Mouse (Mus musculus): Measurements from ENCODE around the gene Iqgap2.

The Iqgap2 gene

DNA sequence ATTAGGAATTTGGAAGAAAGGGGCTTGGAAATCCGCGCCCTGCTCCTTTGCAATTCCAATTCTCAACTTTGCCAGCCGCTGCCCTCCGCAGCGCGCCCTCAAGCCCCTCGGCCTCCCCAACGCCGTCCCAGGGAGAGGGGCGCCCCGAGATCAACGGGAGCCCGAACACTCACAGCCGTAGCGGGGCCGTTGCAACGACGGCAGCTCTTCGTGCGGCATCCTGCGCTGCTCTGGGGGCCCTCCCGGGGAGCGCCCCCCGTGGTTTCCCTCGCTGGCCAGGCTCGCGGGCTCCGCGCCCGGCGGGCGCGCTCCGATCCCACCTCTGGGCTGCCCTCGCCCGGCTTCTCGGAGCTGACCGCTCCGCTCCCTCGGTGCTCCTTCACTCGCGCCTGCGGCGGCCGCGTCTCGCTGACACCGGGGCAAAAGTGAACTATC lies at the start of gene Iqgap2:
TSS of gene Iqgap2 (minus strand) at position 432 of the 435 bp plus-strand sequence.
- WGBS = under 1% methylated on average over 47 of the region's 48 CpGs

GRCm38 (mm10) chr13:95940811-95941210 lies 49.1 kb upstream of the Iqgap2 start:
- 35% methylated on average over 5 of the region's 5 CpGs for WGBS

- 71% methylated on average over 2 of the region's 2 CpGs for WGBS
Observed at GRCm38 (mm10) chr13:95924201-95924621, 32.5 kb upstream of the Iqgap2 start.

DNA sequence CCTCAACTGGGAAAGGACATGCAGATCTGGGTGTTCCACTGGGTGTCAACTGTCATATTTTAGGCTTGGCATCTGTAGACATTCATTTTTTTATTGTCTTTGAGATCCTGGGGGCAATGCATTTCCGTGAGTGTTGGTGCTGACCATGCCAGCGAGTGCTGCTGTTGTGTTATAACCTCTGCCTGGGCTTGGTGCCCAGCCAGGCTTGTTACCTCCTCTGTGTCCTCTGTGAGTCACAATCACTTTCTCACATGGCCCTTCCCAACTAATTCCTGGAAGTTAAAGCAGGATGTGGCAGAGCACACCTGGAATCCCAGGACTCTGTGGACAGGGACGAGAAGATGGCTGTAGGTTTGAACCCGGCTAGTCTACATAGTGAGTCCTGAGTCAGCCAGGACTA lies 30.9 kb upstream of the Iqgap2 start:
- WGBS = 92% methylated on average over 4 of the region's 4 CpGs

DNA sequence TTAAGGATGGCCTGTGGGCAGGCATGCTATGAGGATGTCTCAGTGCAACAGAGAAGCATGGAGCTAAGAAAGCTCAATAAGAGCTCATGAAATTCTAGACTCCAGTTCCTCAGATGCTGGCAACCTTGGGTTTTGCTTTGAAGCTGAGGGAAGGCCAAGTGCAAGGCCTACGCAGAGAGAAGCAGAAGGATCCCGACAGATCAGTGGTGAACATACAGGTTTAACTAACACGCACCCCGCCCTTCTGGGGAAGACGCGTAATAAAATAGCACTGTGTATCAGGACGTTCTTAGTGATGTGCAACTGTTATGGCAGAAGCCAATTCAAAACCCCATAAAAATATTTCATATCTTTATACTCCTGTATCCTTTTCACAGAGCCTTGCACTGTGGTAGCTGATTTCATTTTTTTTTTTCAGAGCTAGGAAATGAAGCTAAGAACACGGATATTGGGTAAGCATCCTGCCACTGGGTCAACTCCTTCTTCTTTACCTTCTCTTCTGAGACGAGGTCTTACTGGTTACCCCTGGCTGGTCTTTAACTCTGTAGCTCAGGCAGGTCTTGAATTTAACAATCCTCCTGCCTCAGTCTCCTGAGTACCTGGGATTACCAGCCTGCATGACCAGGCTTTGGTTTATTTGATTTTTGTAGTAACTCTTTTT lies 27.0 kb upstream of the Iqgap2 start:
- 85% methylated on average over 9 of the region's 9 CpGs for WGBS

- 63% methylated on average over 2 of the region's 2 CpGs for WGBS
Observed at GRCm38 (mm10) chr13:95913046-95913406, 21.3 kb upstream of the Iqgap2 start.

DNA sequence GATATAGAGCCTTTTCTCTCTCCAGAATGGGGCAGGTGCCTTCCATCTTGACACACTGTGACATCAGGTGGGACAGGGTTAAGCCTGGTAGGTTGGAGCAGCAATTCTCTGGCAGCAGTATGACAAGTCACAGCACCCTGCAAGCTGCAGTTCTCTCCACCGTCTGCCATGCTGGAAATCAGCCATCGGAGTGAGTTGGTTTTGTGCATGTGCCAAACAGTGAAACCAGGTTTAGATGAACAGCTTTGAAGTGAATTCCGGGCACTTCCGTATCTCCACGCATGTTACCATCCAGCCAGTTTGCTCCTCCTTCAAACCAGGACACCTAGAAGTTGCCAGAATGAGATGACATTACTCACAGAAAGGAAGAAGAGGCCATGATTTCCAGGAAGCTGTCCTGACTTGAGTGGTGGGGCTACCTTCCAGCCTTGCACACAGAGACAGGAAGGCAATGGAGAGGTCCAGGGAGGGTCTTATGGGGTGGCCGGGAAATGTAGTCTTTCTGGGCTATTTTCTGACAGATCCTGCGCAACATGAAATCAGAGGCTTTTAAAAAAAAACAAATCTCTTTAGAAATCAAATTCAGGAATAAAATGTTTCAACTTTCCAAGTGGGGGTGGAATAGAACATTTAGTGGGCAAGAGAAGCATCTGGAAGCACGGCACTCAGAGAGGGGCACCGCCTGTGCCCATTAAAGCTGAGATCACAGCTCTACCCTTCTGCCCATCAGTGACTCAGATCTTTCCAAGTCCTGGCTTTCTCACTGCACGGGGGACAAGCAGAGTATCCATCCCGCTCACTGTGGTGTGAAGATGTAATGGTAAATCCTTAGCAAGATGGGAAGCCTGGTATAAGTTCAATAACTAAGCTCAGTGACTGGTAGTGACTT lies 20.7 kb upstream of the Iqgap2 start:
- WGBS = 36% methylated on average over 11 of the region's 11 CpGs

- WGBS = 64% methylated on average over 9 of the region's 9 CpGs
Observed at GRCm38 (mm10) chr13:95910270-95910669, 18.5 kb upstream of the Iqgap2 start.

DNA sequence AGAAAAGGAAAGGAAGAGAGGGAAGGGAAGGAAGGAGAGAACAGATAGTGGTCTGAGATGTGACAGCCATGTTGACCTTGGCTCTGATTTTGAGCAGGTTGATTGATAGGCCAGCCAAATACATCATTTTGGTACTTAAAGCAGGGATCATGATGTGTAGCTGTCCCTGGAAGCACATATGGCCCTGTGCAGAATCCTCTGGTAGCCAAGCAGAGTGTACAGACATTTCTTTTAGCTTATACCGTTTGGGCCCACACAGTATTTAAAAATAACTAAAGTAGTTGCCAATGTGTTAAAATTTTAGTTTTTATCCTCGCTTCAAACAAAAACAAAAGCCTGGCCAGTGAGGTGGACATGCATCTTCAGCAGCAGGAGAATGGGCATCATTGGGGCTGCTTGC lies 17.5 kb upstream of the Iqgap2 start:
- WGBS = 40% methylated on average over 2 of the region's 2 CpGs

DNA sequence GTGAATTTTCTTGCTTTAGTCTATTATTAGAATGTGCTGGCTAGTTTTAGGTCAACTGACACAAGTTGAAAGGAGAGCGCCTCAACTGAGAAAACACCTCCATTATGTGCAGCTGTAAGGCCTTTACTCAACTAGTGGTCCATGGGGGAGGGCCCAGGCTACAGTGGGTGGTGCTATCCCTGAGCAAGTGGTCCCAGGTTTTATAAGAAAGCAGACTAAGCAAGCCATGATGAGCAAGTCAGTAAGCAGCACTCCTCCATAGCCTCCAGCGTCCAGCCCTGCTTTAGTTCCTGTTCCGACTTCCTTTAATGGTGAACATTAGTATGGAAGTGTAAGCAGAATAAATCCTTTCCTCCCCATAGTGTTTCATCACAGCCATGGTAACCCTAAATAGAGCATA lies 11.0 kb upstream of the Iqgap2 start:
- 92% methylated on average over 3 of the region's 3 CpGs for WGBS

DNA sequence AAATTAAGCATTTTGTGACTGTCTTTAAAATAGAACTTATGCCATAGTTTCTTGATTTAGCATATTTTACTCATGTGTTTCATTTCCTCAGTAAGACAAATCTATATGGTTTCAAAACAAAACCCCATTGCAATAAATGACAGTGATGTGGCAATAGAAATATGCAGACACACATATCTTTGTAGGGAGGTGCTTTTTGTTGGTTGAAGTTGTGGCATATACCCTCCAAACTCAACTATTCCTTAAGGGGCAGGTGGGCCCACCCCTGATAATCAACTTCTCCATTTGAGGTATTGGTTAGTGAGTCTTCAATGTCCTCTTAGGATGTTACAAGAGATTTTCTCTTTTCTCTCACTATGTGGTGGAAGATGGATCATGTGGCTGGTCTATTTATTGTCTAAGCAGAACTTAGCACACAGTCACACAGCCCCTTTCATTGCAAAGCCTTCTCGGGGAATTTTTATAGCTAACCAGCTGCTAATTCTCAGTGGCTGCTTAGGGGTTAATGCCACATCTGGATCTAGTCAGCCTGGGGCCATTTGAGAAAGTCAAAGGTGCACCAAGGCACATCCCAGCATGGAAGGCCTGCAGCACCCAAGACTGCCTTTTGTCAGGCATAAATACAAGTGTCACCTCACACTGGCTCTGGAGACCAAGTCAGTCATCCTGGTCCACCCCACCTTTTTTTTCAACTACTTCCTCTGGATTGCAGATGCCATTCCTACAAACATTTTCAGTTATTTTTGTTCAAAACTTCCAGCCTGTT lies 8.3 kb upstream of the Iqgap2 start:
- WGBS = 55% methylated on average over 1 of the region's 1 CpGs

DNA sequence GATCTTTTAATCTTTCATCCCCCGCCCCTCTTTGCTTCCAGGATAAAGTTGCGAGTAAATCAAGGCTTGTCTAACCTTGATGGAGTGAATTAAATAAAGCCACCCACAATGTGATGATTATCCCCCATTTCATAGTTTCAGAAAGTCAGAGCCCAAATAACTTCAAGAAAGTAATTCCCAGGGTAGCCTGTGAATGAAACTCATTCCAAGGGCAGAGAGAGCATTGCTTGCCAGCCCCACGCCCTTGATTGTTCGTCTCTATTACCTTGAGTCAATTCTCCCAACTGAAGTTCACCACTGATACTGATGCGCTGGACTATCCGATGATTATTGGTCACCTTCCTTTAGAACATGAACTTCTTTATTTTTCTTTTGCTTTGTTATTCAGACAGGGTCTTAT lies 4.8 kb upstream of the Iqgap2 start:
- WGBS = 93% methylated on average over 6 of the region's 6 CpGs

DNA sequence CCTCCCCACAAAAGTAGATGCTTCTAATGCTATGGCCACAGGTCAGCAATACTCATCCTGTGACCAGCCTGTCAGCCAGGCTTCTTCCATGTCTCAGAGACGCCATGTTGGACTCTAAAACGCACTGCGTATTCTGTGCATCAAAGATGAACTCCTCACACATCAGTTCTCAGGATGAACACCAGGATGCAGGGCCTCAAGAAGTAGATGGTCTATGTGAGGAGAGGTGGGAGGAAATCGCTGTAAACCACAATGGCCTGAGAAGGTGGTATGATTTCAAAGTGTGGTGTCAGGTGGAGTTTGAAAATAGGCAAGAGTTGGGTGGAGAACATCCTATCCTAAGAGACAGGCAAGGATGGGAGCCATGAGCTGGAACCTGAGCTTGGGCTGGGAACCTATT lies 1.4 kb upstream of the Iqgap2 start:
- 94% methylated on average over 4 of the region's 4 CpGs for WGBS

DNA sequence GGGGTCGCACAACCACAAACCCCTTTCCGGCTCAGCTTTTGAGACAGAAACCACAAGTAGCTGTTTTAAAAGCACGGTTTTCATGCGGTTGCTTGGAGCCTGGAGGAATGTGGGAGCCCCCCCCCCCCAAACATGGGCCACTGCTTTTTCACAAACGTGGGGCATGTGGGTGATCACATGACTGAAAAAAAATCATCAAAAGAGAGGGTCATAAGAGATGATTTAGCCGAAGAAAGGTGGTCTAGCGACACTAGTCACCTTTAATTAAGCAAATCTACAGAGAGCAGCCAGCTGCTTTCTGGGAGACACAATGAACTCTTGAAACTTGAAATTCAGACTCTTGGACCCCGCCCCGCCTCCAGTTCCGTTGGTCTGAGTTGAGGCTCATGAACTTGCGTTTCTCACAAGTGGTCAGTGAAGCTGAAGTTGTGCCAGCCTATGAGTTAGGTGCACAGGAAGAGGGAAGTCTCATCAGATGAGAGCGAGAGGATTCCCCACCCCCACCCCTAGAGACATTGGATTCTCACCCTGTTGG lies 956 bp upstream of the Iqgap2 start:
- 35% methylated on average over 12 of the region's 12 CpGs for WGBS

GRCm38 (mm10) chr13:95891926-95892610 lies 346 bp upstream of the Iqgap2 start:
- WGBS = 1% methylated on average over 40 of the region's 52 CpGs

DNA sequence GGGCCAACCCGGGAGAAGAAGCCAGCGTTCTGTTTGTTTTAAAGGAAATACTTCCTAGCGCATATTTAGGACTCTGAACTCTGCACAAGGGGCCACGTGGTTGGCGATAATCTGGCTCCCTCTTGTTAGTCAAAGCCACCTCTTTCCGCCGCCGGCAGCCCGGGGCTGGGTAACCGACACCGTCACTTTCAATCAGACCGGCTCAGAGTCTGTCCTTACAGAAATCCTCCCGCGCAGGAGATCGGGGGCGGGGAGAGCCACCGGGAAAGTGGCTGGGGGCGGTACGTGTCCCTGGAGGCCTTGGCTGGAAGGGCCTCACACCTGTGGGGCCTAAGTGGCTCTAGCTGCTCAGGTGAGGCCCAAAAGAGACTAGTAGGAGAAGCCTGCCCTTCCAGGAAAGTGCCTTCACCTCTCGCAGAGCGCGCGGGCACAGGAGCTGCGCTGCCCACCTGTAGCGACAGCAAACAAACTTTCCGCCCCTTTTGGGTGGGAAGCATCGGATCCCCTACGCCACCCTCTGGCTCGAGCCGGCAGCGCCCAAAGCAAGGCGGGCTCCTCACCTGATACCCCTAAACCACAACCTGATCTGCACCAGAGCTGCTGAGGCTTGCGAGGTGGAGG lies 761 bp downstream of the Iqgap2 start:
- 1% methylated on average over 33 of the region's 33 CpGs for WGBS

DNA sequence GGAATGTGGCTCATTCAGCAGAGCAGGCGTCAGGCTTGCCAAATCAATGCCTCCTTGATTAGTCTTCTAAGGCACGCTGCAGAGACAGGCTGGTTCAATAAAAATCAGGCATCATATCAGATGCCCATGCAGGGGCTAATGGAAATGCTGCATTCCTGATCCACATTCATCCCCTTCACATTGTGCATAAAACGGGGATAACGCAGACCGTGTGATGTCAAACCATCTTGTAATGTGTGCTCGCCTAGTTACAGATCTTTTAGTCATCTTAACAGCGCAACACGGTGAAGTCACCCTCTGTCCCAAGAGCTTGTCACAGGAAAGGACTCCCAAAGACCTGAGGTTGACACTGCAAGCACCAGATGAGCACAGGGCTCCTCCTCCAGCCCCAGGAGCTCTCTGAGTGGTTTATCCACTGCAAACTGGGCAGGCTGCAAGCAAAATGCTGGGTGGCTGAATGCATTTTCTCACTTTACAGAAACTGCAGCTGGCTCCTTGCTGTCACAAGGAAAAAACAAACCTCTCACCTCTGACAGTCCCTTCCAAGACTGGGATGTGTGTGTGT lies 1.7 kb downstream of the Iqgap2 start:
- 27% methylated on average over 8 of the region's 8 CpGs for WGBS

- 90% methylated on average over 10 of the region's 10 CpGs for WGBS
Observed at GRCm38 (mm10) chr13:95889366-95889765, 2.4 kb downstream of the Iqgap2 start.

GRCm38 (mm10) chr13:95888621-95889020 lies 3.1 kb downstream of the Iqgap2 start:
- WGBS = 82% methylated on average over 12 of the region's 12 CpGs

DNA sequence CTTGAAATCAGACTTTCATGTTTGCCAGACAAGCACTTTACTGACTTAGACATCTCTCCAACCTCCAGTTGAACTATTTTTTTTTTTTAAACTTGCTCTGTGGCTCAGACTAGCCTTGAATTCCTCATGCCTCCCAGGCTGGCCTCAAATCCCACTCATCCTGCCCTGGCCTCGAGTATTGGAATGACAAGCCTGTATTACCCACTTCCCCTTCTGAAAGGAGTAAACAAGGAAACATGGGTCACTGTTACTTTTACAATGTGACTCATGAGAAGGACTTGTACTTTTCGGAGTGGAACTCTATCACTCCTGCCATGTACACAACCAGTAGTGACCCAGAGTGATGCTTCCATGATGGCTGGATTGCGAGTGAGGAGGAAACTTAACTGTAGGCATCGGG lies 3.6 kb downstream of the Iqgap2 start:
- WGBS = 79% methylated on average over 4 of the region's 4 CpGs

DNA sequence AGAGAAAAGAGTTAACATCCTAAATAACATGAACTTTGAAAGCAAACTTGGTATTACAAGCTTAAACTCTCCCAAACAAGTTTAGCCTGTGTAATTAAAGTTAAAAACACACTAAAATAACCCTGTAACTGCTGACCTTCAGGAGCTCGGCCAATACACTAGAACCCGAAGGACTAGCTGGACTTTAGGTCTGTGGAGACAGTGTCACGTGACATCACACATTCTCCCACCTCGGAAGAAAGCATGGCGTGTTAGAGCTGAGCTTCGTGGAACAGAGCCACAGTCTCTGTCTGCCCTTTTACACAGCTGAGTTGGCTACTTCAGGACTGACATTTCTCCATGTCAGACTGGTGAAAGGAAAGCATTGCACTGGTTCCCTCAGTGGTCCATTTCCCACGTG lies 4.3 kb downstream of the Iqgap2 start:
- 82% methylated on average over 7 of the region's 7 CpGs for WGBS

All from cerebral cortex, adult 2 months (tissue).